Mouse (Mus musculus) retina, postnatal 1 day (tissue): ENCODE results near the gene Clcn2.

Experiments
- DNase-seq: peaks from one replicate; pipeline ENCODE4 v3.0.0-alpha.2; 2012

Clcn2 gene

GRCm38 (mm10) chr16:20717181-20717977, at the start of gene Clcn2, which contains the start of gene Polr2h:
Clcn2 (minus strand) TSS chr16:20717746.
Polr2h (plus strand) TSS chr16:20717665.
- peak; percentile 97 for DNase-seq

GRCm38 (mm10) chr16:20765244-20765643, 47.7 kb upstream of the Clcn2 start:
- peak; percentile 72 for DNase-seq

GRCm38 (mm10) chr16:20761681-20762080, 44.1 kb upstream of the Clcn2 start:
- DNase-seq: peak; percentile 69

GRCm38 (mm10) chr16:20757385-20757784, 39.8 kb upstream of the Clcn2 start:
- DNase-seq: no peak

GRCm38 (mm10) chr16:20756052-20756451, 38.5 kb upstream of the Clcn2 start:
- DNase-seq: no peak

- no peak for DNase-seq
Observed at GRCm38 (mm10) chr16:20750518-20750917, 33.0 kb upstream of the Clcn2 start.

- no peak for DNase-seq
Observed at GRCm38 (mm10) chr16:20746641-20747040, 29.1 kb upstream of the Clcn2 start.

- DNase-seq: no peak
Observed at GRCm38 (mm10) chr16:20739845-20740244, 22.3 kb upstream of the Clcn2 start.

GRCm38 (mm10) chr16:20736823-20737222, 19.3 kb upstream of the Clcn2 start:
- DNase-seq: no peak

GRCm38 (mm10) chr16:20736168-20736567, 18.6 kb upstream of the Clcn2 start:
- no peak for DNase-seq

- no peak for DNase-seq
Observed at GRCm38 (mm10) chr16:20735651-20736050, 18.1 kb upstream of the Clcn2 start.

- peak; percentile 37 for DNase-seq
Observed at GRCm38 (mm10) chr16:20733731-20734730, 16.5 kb upstream of the Clcn2 start, which contains the start of gene Thpo. Thpo (minus strand) TSS chr16:20734511.

GRCm38 (mm10) chr16:20732925-20733730, 15.6 kb upstream of the Clcn2 start, which contains the start of gene Chrd:
Chrd (plus strand) TSS chr16:20733127.
- DNase-seq: peak; percentile 81

- DNase-seq: no peak
Observed at GRCm38 (mm10) chr16:20732251-20732924, 14.8 kb upstream of the Clcn2 start.

- peak; percentile 35 for DNase-seq
Observed at GRCm38 (mm10) chr16:20731688-20732087, 14.1 kb upstream of the Clcn2 start.

- no peak for DNase-seq
Observed at GRCm38 (mm10) chr16:20730293-20730711, 12.8 kb upstream of the Clcn2 start.

- no peak for DNase-seq
Observed at GRCm38 (mm10) chr16:20726384-20726783, 8.8 kb upstream of the Clcn2 start.

GRCm38 (mm10) chr16:20725750-20726149, 8.2 kb upstream of the Clcn2 start:
- DNase-seq: no peak

- DNase-seq: no peak
Observed at GRCm38 (mm10) chr16:20725321-20725720, 7.8 kb upstream of the Clcn2 start.

GRCm38 (mm10) chr16:20724338-20724748, 6.8 kb upstream of the Clcn2 start:
- peak; percentile 72 for DNase-seq

GRCm38 (mm10) chr16:20723247-20723646, 5.7 kb upstream of the Clcn2 start:
- no peak for DNase-seq

GRCm38 (mm10) chr16:20722736-20723135, 5.2 kb upstream of the Clcn2 start:
- no peak for DNase-seq
